Mouse (Mus musculus): ENCODE data around the gene Cflar. TPM values are rescaled to one million over a fixed set of nuclear protein-coding genes. Genes with fewer than 3 reads are reported as not detected.

Gene Cflar
- polyA plus RNA-seq, 1 experiment from 2014 or later: 28.9 TPM

- H3K4me2 ChIP-seq (replicated peaks; ENCODE audit: low read depth): no peak overlapping the region
- H3K27ac ChIP-seq (ENCODE audit: low read depth, low read length): no peak overlapping the region
- H3K4me1 ChIP-seq (replicated peaks; ENCODE audit: control insufficient read depth, insufficient read depth, low read length): no peaks in the 10 kb centered on the region
- H3K27me3 ChIP-seq (replicated peaks; ENCODE audit: control insufficient read depth, insufficient read depth, low read length): no peaks in the 10 kb centered on the region
- H3K36me3 ChIP-seq (ENCODE audit: control insufficient read depth, insufficient read depth): peaks cover 45% of the 10 kb centered on the region
- H3K4me3 ChIP-seq (ENCODE audit: low read depth, low read length): no peak overlapping the region
- TF ChIP-seq CTCF (IDR thresholded peaks at IDR 0.05; ENCODE audit: low read depth): no peak
- 86% methylated on average over 5 of the region's 5 CpGs for WGBS
- no peak overlapping the region for H3K9ac ChIP-seq (ENCODE audit: low read depth, low read length)
- H3K9me3 ChIP-seq (ENCODE audit: control insufficient read depth): no peaks in the 10 kb centered on the region
- no peak for ATAC-seq
Measured at GRCm38 (mm10) chr1:58725767-58726166, 14.5 kb downstream of the Cflar start.

GRCm38 (mm10) chr1:58727019-58727746 lies 15.9 kb downstream of the Cflar start:
- ATAC-seq: no peak
- 86% methylated on average over 1 of the region's 1 CpGs for WGBS
- no peaks in the 10 kb centered on the region for H3K27me3 ChIP-seq (replicated peaks; ENCODE audit: control insufficient read depth, insufficient read depth, low read length)
- H3K9me3 ChIP-seq (ENCODE audit: control insufficient read depth): no peaks in the 10 kb centered on the region
- H3K27ac ChIP-seq (ENCODE audit: low read depth, low read length): no peak overlapping the region
- H3K36me3 ChIP-seq (ENCODE audit: control insufficient read depth, insufficient read depth): peaks cover 58% of the 10 kb centered on the region
- no peak overlapping the region for H3K4me2 ChIP-seq (replicated peaks; ENCODE audit: low read depth)
- TF ChIP-seq CTCF (IDR thresholded peaks at IDR 0.05; ENCODE audit: low read depth): 0 out of 2 replicates have a peak, but pooled peaks have one; percentile 8
- H3K9ac ChIP-seq (ENCODE audit: low read depth, low read length): no peak overlapping the region
- no peaks in the 10 kb centered on the region for H3K4me1 ChIP-seq (replicated peaks; ENCODE audit: control insufficient read depth, insufficient read depth, low read length)
- no peak overlapping the region for H3K4me3 ChIP-seq (ENCODE audit: low read depth, low read length)

- TF ChIP-seq CTCF (IDR thresholded peaks at IDR 0.05; ENCODE audit: low read depth): no peak
- H3K27ac ChIP-seq (ENCODE audit: low read depth, low read length): no peak overlapping the region
- no peaks in the 10 kb centered on the region for H3K4me1 ChIP-seq (replicated peaks; ENCODE audit: control insufficient read depth, insufficient read depth, low read length)
- WGBS: 88% methylated on average over 10 of the region's 10 CpGs
- H3K36me3 ChIP-seq (ENCODE audit: control insufficient read depth, insufficient read depth): peaks cover 58% of the 10 kb centered on the region
- H3K9ac ChIP-seq (ENCODE audit: low read depth, low read length): no peak overlapping the region
- no peaks in the 10 kb centered on the region for H3K27me3 ChIP-seq (replicated peaks; ENCODE audit: control insufficient read depth, insufficient read depth, low read length)
- H3K9me3 ChIP-seq (ENCODE audit: control insufficient read depth): no peaks in the 10 kb centered on the region
- ATAC-seq: no peak
- no peak overlapping the region for H3K4me3 ChIP-seq (ENCODE audit: low read depth, low read length)
- no peak overlapping the region for H3K4me2 ChIP-seq (replicated peaks; ENCODE audit: low read depth)
Measured at GRCm38 (mm10) chr1:58727747-58728589, 16.7 kb downstream of the Cflar start.

GRCm38 (mm10) chr1:58728590-58728868 lies 17.2 kb downstream of the Cflar start:
- Histone ChIP-seq H3K4me3 (ENCODE audit: low read depth, low read length) (no peak overlapping the region), H3K9ac (ENCODE audit: low read depth, low read length) (no peak overlapping the region), H3K36me3 (ENCODE audit: control insufficient read depth, insufficient read depth) (peaks cover 62% of the 10 kb centered on the region), H3K9me3 (ENCODE audit: control insufficient read depth) (no peaks in the 10 kb centered on the region), H3K27me3 (replicated peaks; ENCODE audit: control insufficient read depth, insufficient read depth, low read length) (no peaks in the 10 kb centered on the region), H3K27ac (ENCODE audit: low read depth, low read length) (no peak overlapping the region), H3K4me2 (replicated peaks; ENCODE audit: low read depth) (no peak overlapping the region), H3K4me1 (replicated peaks; ENCODE audit: control insufficient read depth, insufficient read depth, low read length) (no peaks in the 10 kb centered on the region)
- no peak for ATAC-seq
- 95% methylated on average over 3 of the region's 3 CpGs for WGBS
- TF ChIP-seq CTCF (IDR thresholded peaks at IDR 0.05; ENCODE audit: low read depth): no peak

- no peak overlapping the region for H3K4me3 ChIP-seq (ENCODE audit: low read depth, low read length)
Measured at GRCm38 (mm10) chr1:58733636-58734035, 22.3 kb downstream of the Cflar start.

GRCm38 (mm10) chr1:58734043-58734920 lies 23.0 kb downstream of the Cflar start:
- WGBS: 87% methylated on average over 11 of the region's 11 CpGs
- H3K4me2 ChIP-seq (replicated peaks; ENCODE audit: low read depth): no peak overlapping the region
- no peak overlapping the region for H3K4me3 ChIP-seq (ENCODE audit: low read depth, low read length)
- no peak for ATAC-seq
- no peak overlapping the region for H3K27ac ChIP-seq (ENCODE audit: low read depth, low read length)
- TF ChIP-seq CTCF (IDR thresholded peaks at IDR 0.05; ENCODE audit: low read depth): no peak
- H3K9ac ChIP-seq (ENCODE audit: low read depth, low read length): no peak overlapping the region
- H3K36me3 ChIP-seq (ENCODE audit: control insufficient read depth, insufficient read depth): peaks cover 74% of the 10 kb centered on the region
- no peaks in the 10 kb centered on the region for H3K4me1 ChIP-seq (replicated peaks; ENCODE audit: control insufficient read depth, insufficient read depth, low read length)
- no peaks in the 10 kb centered on the region for H3K9me3 ChIP-seq (ENCODE audit: control insufficient read depth)
- H3K27me3 ChIP-seq (replicated peaks; ENCODE audit: control insufficient read depth, insufficient read depth, low read length): no peaks in the 10 kb centered on the region

More at GRCm38 (mm10) chr1:58733636-58734035, 22.3 kb downstream of the Cflar start:
- no peak overlapping the region for H3K9ac ChIP-seq (ENCODE audit: low read depth, low read length)
- 75% methylated on average over 2 of the region's 2 CpGs for WGBS
- H3K27me3 ChIP-seq (replicated peaks; ENCODE audit: control insufficient read depth, insufficient read depth, low read length): no peaks in the 10 kb centered on the region
- no peak overlapping the region for H3K4me2 ChIP-seq (replicated peaks; ENCODE audit: low read depth)
- no peak for TF ChIP-seq CTCF (IDR thresholded peaks at IDR 0.05; ENCODE audit: low read depth)
- ATAC-seq: no peak
- no peaks in the 10 kb centered on the region for H3K9me3 ChIP-seq (ENCODE audit: control insufficient read depth)
- no peaks in the 10 kb centered on the region for H3K4me1 ChIP-seq (replicated peaks; ENCODE audit: control insufficient read depth, insufficient read depth, low read length)
- H3K27ac ChIP-seq (ENCODE audit: low read depth, low read length): no peak overlapping the region
- peaks cover 75% of the 10 kb centered on the region for H3K36me3 ChIP-seq (ENCODE audit: control insufficient read depth, insufficient read depth)

Measured in intestine, postnatal 0 days (tissue).